Mouse (Mus musculus): Measurements from ENCODE around the gene Cnot3. TPM values are rescaled to one million over a fixed set of nuclear protein-coding genes. Genes with fewer than 3 reads are reported as not detected.

Cnot3 gene
- polyA plus RNA-seq, 1 experiment from 2014 or later = 94.7 TPM

DNA sequence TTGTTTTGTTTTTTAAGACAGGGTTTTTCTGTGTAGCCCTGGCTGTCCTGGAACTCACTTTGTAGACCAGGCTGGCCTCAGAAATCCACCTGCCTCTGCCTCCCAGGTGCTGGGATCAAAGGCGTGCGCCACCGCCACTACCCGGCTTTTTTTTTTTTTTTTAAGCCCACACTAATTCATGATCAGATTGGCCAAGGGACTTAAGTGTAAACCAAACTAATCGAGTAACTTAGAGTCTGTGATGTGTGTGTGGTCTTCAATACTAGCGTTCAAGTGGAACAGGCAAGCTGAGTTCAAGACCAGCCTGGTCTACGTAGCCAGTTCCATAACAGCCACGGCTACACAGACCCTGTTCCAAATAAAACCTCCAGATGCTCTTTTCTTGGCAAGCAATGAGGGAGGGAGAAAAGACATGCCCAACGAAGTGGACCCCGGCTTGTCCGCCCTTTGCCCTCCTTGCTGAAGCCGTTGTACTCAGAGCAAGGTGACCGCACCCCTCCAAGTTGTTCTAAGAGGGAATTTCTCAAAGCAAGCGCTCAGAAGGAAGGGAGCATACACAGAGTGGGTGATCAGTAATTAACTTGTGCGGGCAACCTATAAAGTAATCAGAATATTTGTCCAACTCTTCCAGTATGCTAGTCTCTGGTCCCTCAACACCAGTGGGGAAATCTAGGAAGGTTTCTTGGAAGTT is 19.6 kb downstream of the Cnot3 start:
- H3K27ac ChIP-seq = peak overlapping the region; percentile 82
- no peaks in the 10 kb centered on the region for H3K27me3 ChIP-seq (ENCODE audit: low read depth, poor library complexity, severe bottlenecking)
- H3K4me3 ChIP-seq = peak overlapping the region; percentile 69
- peaks cover 24% of the 10 kb centered on the region for H3K4me1 ChIP-seq
- peak; percentile 37 for DNase-seq (ENCODE audit: low spot score)
- H3K36me3 ChIP-seq = peaks cover 39% of the 10 kb centered on the region
- no peaks in the 10 kb centered on the region for H3K9me3 ChIP-seq (replicated peaks)
- WGBS = 36% methylated on average over 15 of the region's 15 CpGs

DNA sequence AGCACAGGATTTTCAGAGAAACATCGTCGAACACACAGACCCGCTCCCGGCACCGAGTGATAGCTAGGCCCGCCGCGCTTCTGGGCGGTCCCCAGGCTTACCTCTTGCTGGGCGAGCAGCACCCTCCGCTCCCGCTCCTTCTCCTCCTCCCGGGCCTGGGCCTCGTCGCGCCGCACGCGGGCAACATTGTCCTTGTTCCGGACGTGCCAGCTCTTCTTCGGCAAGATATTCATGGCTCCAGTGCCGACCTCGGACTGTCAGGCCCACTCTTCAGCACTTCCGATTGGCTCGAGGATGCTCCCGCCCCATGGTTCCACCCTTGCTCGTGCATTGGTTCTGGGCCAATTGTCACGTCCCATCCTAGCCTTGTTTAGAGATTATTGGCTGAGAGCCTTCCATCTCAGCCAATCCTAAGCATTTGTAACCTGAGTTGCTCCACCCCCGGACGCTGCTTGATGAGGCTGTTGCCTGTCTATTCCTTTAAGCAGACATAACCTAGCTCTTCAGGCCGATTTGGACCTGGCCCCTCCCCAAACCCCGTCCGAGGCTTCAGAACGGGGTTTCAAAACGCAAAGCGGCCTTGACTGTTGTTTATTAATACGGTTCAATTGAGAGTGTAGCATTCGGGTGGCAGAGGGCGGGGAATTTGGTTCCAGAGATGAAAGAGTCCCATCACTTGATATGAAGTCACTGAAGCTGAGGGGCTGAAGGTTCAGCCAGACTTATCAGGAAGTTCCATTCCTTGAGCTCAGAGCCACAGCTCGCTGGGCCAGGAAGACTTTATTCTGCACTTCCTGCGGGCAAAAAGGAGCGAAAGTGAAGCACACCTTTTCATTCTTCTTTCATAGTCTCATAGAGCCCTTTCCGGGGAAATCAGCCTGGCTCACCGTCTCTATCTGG is 20.4 kb downstream of the Cnot3 start, which contains the start of gene Leng1:
Leng1 (minus strand) TSS at position 626 of the 900 bp plus-strand sequence.
- H3K9me3 ChIP-seq (replicated peaks) = no peaks in the 10 kb centered on the region
- 4% methylated on average over 45 of the region's 45 CpGs for WGBS
- H3K27ac ChIP-seq = peak within 1 kb of the TSS; percentile 82

DNA sequence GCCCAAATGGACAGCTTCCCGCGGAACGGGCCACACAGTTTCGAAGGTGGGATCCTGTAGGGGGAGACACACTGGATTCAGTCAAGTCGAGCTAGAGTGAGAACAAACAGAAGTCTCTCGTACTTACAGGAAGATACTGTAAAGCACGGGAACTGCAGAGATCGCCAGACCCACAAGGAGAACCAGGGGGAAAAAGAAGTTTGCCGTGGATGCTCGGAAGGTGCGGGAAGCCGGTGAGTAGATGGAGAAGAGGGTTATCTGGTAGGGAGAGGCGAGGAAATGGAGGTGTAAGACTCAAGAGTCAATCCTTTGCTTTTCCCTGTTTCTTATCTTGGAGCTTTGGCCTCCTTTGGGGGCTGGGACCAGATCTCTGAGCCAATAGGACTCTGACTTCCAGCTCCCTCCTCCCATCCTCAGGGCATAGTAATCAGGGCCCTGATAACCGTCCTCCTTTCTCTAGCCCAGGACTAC is 21.9 kb downstream of the Cnot3 start:
- DNase-seq (ENCODE audit: low spot score) = no peak
- peaks cover 24% of the 10 kb centered on the region for H3K4me1 ChIP-seq
- H3K4me3 ChIP-seq = 0 out of 2 replicates have a peak overlapping the region, but pooled peaks have one; percentile 28
- no peak overlapping the region for H3K27ac ChIP-seq
- 16% methylated on average over 14 of the region's 14 CpGs for WGBS
- no peaks in the 10 kb centered on the region for H3K27me3 ChIP-seq (ENCODE audit: low read depth, poor library complexity, severe bottlenecking)
- peaks cover 17% of the 10 kb centered on the region for H3K36me3 ChIP-seq
- H3K9me3 ChIP-seq (replicated peaks) = no peaks in the 10 kb centered on the region

More for the DNA sequence above, 20.4 kb downstream of the Cnot3 start, which contains the start of gene Leng1:
- H3K27me3 ChIP-seq (ENCODE audit: low read depth, poor library complexity, severe bottlenecking) = no peaks in the 10 kb centered on the region
- DNase-seq (ENCODE audit: low spot score) = peak; percentile 87
- H3K4me1 ChIP-seq = peaks cover 24% of the 10 kb centered on the region
- peaks cover 31% of the 10 kb centered on the region for H3K36me3 ChIP-seq
- H3K4me3 ChIP-seq = peak within 1 kb of the TSS; percentile 69

DNA sequence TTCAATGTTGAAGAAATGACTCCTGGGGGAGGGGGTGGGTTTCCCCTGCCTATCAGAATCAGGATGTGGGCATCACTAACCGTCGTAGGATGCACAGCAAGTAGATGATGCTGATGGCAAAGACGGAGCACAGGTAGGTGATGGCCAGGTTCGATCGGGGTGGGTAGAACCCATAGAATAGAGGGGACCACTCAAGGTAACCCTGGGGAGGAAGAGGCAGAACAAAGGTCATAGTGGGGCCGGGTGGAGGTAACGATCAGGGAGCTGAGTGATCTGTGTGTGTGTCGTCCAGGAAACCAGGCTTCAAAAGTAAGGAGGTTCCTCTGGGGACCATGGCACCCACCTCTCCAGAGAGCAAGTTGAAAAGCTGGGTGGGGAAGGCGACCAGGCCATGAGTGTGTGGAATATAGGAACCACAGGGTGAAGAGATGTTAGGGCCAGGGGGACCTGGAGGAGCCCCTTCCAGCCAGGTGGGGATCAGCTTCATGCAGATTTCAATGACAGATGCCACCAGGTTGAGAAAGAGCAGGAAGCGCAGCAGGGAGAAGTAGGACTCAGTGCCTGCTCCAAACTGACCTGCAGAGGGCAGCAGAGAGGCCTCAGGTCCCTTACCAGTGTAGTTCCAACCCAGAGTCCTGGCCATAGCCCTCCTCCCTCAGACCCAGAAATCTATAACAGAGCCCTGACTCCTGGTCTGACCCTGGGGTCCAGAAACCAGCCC is 29.6 kb downstream of the Cnot3 start:
- H3K4me1 ChIP-seq = no peaks in the 10 kb centered on the region
- no peaks in the 10 kb centered on the region for H3K9me3 ChIP-seq (replicated peaks)
- peaks cover 7% of the 10 kb centered on the region; the same call in 1 of the 2 replicates for H3K36me3 ChIP-seq
- DNase-seq (ENCODE audit: low spot score) = peak; percentile 84
- no peaks in the 10 kb centered on the region for H3K27me3 ChIP-seq (ENCODE audit: low read depth, poor library complexity, severe bottlenecking)
- H3K4me3 ChIP-seq = no peak overlapping the region
- 74% methylated on average over 10 of the region's 10 CpGs for WGBS
- H3K27ac ChIP-seq = no peak overlapping the region

DNA sequence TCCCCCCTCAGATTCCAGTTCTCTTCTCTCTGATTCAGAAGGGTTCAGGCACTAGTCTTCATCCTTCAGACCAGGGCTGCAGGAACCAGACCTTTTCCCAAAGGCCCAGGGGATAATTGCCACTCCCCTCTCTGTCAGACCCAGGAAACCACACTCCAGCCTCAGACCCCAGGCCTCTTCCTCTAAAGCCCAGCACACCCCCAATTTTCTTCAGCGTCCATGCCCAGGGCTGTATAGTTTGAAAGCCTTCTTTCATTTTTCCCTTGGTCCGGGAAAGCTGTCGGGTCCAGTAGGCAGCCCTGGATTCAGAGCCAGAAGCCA is 30.1 kb downstream of the Cnot3 start:
- H3K36me3 ChIP-seq = peaks cover 8% of the 10 kb centered on the region; the same call in 1 of the 2 replicates
- no peak overlapping the region for H3K4me3 ChIP-seq
- H3K27me3 ChIP-seq (ENCODE audit: low read depth, poor library complexity, severe bottlenecking) = no peaks in the 10 kb centered on the region
- no peaks in the 10 kb centered on the region for H3K9me3 ChIP-seq (replicated peaks)
- H3K4me1 ChIP-seq = no peaks in the 10 kb centered on the region
- 68% methylated on average over 3 of the region's 3 CpGs for WGBS
- DNase-seq (ENCODE audit: low spot score) = no peak
- no peak overlapping the region for H3K27ac ChIP-seq

DNA sequence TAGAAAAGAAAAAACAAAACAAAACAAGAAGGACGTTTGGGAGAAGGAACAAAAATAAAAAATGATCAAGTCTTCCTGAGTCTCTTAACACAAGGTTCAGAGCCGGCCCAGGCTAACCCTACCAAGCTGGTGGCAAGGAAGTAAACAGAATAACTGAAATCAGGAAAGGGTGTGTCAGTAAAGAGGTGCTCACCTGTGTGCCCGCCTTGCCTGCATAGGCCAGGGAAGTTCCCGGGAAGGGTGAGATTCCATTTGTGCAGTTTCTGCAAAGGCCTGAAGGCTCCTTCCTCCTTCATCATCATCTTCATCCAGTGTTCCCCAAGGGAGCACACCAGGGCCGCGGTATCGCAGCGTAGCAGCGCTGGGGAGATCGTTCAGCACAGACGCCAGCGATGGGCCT is 31.3 kb downstream of the Cnot3 start:
- Histone ChIP-seq H3K27ac (no peak overlapping the region), H3K27me3 (ENCODE audit: low read depth, poor library complexity, severe bottlenecking) (no peaks in the 10 kb centered on the region), H3K9me3 (replicated peaks) (no peaks in the 10 kb centered on the region), H3K4me1 (no peaks in the 10 kb centered on the region), H3K36me3 (peaks cover 15% of the 10 kb centered on the region), H3K4me3 (no peak overlapping the region)
- WGBS = 91% methylated on average over 12 of the region's 12 CpGs
- no peak for DNase-seq (ENCODE audit: low spot score)

DNA sequence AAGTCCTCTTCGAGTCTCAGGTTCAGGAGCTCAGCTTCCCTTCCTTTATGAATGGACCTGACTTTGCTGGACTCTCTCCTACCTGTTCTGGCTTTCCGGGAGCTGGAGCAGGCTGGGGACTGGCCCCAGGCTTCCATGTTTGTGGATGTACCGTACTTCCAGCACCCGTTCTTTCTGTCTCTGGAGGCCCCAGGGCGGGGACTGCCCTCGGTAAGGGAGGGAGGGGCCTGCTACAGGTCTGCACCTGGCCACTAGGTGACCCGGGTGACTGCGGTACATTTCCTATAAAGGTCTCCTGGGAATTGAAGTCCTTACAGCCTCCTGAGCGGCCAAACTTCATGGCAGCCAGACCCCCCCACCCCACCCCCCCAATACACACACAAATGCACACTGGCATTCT is 32.3 kb downstream of the Cnot3 start, which contains the start of gene Tmc4:
Tmc4 (minus strand) TSS at position 212 of the 400 bp plus-strand sequence.
- 46% methylated on average over 9 of the region's 9 CpGs for WGBS
- Histone ChIP-seq H3K27ac (no peak within 1 kb of the TSS), H3K4me1 (no peaks in the 10 kb centered on the region), H3K4me3 (no peak within 1 kb of the TSS), H3K36me3 (peaks cover 19% of the 10 kb centered on the region), H3K9me3 (replicated peaks) (no peaks in the 10 kb centered on the region), H3K27me3 (ENCODE audit: low read depth, poor library complexity, severe bottlenecking) (no peaks in the 10 kb centered on the region)
- DNase-seq (ENCODE audit: low spot score) = no peak

DNA sequence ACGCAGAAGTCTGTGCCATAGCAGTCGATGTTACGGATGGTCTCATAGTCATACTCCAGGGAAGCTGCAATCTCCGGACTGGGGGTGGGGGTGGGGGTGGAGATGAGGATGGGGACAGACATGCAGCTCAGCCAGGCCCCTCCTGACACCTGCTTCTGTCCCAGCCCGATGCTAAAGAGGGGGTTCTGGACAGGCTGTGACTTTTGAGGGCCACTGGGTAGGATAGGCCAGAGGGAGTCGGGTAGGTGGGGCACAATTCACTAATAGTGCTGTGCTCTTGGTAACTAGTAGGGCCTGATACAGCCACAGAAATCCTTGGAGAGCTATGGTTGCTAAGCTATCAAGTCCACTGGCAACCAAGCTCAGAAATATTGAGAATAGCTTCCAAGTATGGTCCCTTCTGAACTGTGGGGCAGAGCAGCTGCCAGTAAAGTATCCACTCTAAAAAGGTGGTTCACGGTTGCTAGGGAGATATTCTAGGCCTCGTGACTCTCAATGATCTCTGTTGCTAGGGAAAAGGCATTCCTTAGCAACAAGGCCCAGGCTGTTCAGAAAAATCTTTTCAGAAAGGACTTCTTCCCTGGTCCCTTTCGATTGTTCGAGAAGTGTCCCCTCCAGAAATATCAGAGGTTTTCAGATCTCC is 39.0 kb downstream of the Cnot3 start:
- WGBS = 89% methylated on average over 10 of the region's 10 CpGs
- no peaks in the 10 kb centered on the region for H3K9me3 ChIP-seq (replicated peaks)
- no peak overlapping the region for H3K4me3 ChIP-seq
- no peak for DNase-seq (ENCODE audit: low spot score)
- H3K27ac ChIP-seq = no peak overlapping the region
- no peaks in the 10 kb centered on the region for H3K4me1 ChIP-seq
- peaks cover 69% of the 10 kb centered on the region for H3K36me3 ChIP-seq
- H3K27me3 ChIP-seq (ENCODE audit: low read depth, poor library complexity, severe bottlenecking) = no peaks in the 10 kb centered on the region

DNA sequence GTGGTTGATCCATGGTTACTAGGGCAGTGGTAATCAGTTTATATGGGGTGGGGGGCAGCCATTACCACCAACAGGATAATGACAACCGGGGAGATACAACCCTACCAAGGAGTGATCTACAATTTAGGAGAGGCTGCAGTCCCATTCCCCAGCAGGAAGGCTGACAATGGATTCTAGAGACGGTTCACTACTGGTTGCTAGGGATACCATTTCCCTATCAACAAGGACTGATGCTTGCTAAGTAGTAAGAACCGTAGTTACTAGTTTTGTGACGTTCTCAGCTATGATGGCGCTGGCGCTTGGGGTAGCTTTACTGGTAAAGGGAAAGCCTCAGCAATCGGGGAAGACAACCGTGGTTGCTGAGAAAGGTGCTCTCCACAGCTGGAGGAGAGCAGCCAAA is 39.6 kb downstream of the Cnot3 start:
- no peak overlapping the region for H3K4me3 ChIP-seq

DNA sequence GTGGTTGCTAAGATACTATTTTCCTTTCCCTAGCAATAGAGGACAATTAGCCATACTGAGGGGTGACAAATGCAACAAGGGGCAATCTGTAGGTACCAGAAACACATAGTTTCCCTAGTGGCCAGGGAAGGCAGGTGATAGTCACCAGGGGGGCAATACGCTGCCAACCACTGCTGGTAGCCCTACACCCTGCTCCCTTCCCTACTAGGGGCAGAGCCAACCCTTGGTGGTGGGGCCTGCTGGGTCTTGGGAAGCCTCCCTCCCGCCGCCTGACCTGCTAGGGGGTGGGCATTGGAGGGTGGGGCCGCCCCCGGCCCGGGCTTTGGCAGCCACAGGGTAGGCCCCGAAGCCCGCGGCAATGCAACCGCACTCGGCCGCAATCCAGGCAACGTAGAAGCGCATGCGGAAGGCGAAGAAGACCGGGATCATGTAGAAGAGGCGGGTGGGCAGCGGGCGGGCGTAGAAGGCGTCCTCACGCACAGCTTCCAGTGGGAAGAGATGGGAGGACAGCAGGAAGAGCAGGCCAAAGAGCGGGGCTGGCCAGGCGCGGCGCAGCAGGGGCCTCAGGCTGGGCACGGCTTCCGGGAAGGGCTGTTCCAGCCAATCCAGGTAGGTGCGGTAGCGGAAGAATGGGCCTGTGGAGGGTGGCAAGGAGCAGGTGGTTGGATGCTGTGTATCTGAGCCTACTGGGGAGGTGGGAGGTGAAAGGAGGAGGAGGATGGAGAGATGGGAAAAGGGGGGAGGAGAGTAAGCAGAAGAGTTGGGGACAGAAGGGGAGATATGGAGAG is 40.5 kb downstream of the Cnot3 start:
- no peaks in the 10 kb centered on the region for H3K27me3 ChIP-seq (ENCODE audit: low read depth, poor library complexity, severe bottlenecking)
- H3K4me3 ChIP-seq = no peak overlapping the region
- DNase-seq (ENCODE audit: low spot score) = no peak
- peaks cover 70% of the 10 kb centered on the region for H3K36me3 ChIP-seq
- no peaks in the 10 kb centered on the region for H3K9me3 ChIP-seq (replicated peaks)
- H3K4me1 ChIP-seq = no peaks in the 10 kb centered on the region
- H3K27ac ChIP-seq = no peak overlapping the region
- WGBS = 79% methylated on average over 31 of the region's 31 CpGs

More for the DNA sequence above, 39.6 kb downstream of the Cnot3 start:
- Histone ChIP-seq H3K27me3 (ENCODE audit: low read depth, poor library complexity, severe bottlenecking) (no peaks in the 10 kb centered on the region), H3K4me1 (no peaks in the 10 kb centered on the region), H3K36me3 (peaks cover 67% of the 10 kb centered on the region), H3K9me3 (replicated peaks) (no peaks in the 10 kb centered on the region), H3K27ac (no peak overlapping the region)
- WGBS = 94% methylated on average over 8 of the region's 8 CpGs
- no peak for DNase-seq (ENCODE audit: low spot score)

DNA sequence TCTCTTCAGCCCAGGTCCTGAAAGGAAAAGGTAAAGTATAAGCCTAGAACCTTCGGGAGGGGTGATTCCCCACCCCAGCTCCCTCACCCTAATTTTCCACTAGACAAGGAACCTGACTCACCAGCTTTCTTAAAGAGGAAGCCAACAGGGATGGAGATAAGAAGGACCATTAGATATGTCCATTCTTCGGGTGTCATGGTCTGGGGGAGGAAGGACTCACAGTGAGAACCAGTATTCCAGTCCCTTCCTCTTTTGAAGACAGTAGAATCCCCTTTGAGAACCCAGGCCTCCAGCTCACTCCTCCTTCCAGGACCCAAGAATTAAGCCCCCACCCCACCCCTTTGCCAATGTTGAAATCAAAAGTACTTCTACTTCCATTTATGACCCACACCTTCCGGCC is 46.9 kb downstream of the Cnot3 start:
- peak overlapping the region; percentile 94; the same call in 1 of the 2 replicates for H3K27ac ChIP-seq

More for the DNA sequence above, 46.9 kb downstream of the Cnot3 start:
- no peak for DNase-seq (ENCODE audit: low spot score)
- Histone ChIP-seq H3K36me3 (peaks cover 50% of the 10 kb centered on the region), H3K4me3 (peak overlapping the region; percentile 80), H3K9me3 (replicated peaks) (no peaks in the 10 kb centered on the region), H3K27me3 (ENCODE audit: low read depth, poor library complexity, severe bottlenecking) (no peaks in the 10 kb centered on the region), H3K4me1 (peaks cover 17% of the 10 kb centered on the region)
- WGBS = 46% methylated on average over 3 of the region's 3 CpGs

Data from limb, embryonic 10.5 days (tissue).